Mouse (Mus musculus): ENCODE data around the gene Cstad.

- no peak for TF ChIP-seq EP300 (optimal IDR thresholded peaks at IDR 0.05)
- peak; percentile 31; the same call in 1 of the 2 replicates for TF ChIP-seq CTCF (IDR thresholded peaks at IDR 0.05; ENCODE audit: low read depth)
Observed at GRCm38 (mm10) chr2:30600965-30601841, 6.4 kb downstream of the Cstad start.
